Mouse (Mus musculus) ES-Bruce4 (cell line): ENCODE data around the gene Polr3b. TPM values are rescaled to one million over a fixed set of nuclear protein-coding genes. Genes with fewer than 3 reads are reported as not detected.

Experiments
- H3K27ac ChIP-seq: 2 replicates; pipeline ENCODE4 v1.5.1; 2012; ENCODE audit warnings: low read length, inconsistent platforms; ENCODE audit not compliant: insufficient read depth
- H3K27me3 ChIP-seq: 2 replicates; pipeline ENCODE4 v1.6.1; 2012; ENCODE audit warnings: mild to moderate bottlenecking, low read length, inconsistent platforms; ENCODE audit not compliant: control insufficient read depth, poor library complexity, insufficient read depth, severe bottlenecking
- H3K36me3 ChIP-seq: 2 replicates; pipeline ENCODE4 v1.6.1; 2012; ENCODE audit warnings: inconsistent platforms, mild to moderate bottlenecking, low read length, moderate library complexity; ENCODE audit not compliant: control insufficient read depth, poor library complexity, insufficient read depth, severe bottlenecking
- H3K4me1 ChIP-seq: one replicate; pipeline ENCODE4 v1.8.1; 2011; ENCODE audit warnings: low read length; ENCODE audit not compliant: control insufficient read depth, insufficient read depth
- H3K4me3 ChIP-seq: 2 replicates; pipeline ENCODE4 v1.5.1; 2011; ENCODE audit warnings: low read depth, mild to moderate bottlenecking, low read length
- H3K9ac ChIP-seq: 2 replicates; pipeline ENCODE4 v1.6.1; 2012; ENCODE audit warnings: low read depth, mild to moderate bottlenecking, inconsistent platforms; ENCODE audit not compliant: poor library complexity, severe bottlenecking
- H3K9me3 ChIP-seq: replicated peaks from 2 replicates; pipeline ENCODE4 v1.6.1; 2012; ENCODE audit warnings: mild to moderate bottlenecking, low read length, inconsistent platforms; ENCODE audit not compliant: control insufficient read depth, poor library complexity, insufficient read depth, severe bottlenecking
- CTCF ChIP-seq: IDR thresholded peaks from one replicate; pipeline ENCODE4 v1.8.1; 2011; ENCODE audit warnings: low read depth, low read length
- EP300 ChIP-seq: IDR thresholded peaks from 2 replicates; pipeline ENCODE4 v1.6.1; 2011; ENCODE audit warnings: low read depth, low read length; ENCODE audit not compliant: insufficient read depth
- POLR2A ChIP-seq: IDR thresholded peaks from one replicate; pipeline ENCODE4 v1.8.1; 2011; ENCODE audit warnings: low read length; ENCODE audit not compliant: insufficient read depth
- polyA plus RNA-seq: library from polyadenylated mRNA; stranded (reverse); fragments of >200 nt; gene quantifications from 2 replicates; pipeline ENCODE4 v1.2.4, GENCODE M21; 2011; ENCODE audit warnings: low read depth; ENCODE audit not compliant: missing spikeins, insufficient read depth, insufficient read length

Gene Polr3b
- polyA plus RNA-seq, 1 experiment: 45.8 TPM

DNA sequence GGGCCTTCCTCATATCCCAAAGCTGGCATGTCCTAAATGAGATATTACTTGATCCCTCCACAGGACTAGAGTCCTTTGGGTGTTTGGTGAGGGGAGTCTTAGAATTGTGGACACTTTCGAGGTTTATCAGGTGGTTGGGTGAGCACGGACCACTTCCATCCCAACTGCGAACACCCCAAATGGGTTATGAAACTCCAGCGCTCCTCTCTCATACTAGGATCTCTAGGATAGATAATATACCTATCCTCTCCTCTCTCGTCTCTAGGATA is 136.0 kb downstream of the Polr3b start:
- H3K4me3 ChIP-seq: no peak overlapping the region
- no peak overlapping the region for H3K27ac ChIP-seq
- TF ChIP-seq POLR2A: no peak
- no peak for TF ChIP-seq EP300
- no peak for TF ChIP-seq CTCF

DNA sequence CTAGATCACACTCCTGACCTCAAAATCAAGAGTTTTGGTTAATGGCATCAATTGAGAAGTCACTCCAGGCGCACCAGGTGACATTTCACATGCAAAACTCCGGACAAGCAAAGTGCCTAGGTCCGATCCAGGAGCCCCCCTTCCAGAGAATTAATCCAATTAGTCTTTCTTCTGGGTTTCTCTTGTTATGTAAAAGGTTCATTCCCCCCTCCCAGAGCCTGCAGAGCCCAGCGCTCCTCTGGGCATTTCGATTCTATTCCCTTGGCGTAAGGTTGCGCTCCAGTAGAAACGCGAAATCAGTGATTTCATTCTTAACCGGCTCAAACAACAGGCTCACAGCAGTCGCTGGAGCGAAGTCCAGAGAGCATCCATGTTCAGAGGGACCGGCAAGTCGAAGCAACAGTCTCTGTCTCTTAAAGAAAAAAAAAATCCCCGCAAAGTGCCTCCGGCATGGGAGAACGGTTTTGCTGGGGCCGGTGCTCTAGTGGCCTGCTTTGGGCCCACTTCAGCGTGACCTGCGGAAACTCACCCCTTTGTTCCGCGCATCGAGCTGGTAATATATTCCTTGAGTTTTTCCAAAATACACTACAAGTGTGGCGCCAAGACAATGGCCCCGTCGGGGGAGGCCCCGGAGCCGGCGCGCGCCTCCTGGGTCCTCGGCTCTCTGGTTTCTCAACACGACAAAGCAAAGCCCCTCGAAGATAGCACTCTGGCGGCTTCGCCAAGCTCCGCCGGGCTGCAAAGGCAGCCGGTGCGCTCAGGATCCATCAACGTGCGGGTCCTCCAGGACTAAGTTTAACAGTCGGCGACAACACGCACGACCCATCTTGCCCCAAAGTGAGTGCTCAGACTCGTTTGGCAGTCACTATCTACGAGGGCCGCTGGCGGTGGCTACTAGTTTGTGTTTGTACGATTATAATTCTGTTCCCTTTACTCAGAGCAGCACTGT is 136.7 kb downstream of the Polr3b start:
- Histone ChIP-seq H3K9me3 (no peaks in the 10 kb centered on the region), H3K4me1 (no peaks in the 10 kb centered on the region), H3K4me3 (peak overlapping the region; percentile 12), H3K27me3 (peaks cover 38% of the 10 kb centered on the region), H3K27ac (no peak overlapping the region), H3K36me3 (no peaks in the 10 kb centered on the region), H3K9ac (0 out of 2 replicates have a peak overlapping the region, but pooled peaks have one; percentile 28)
- TF ChIP-seq EP300 (no peak), POLR2A (no peak), CTCF (no peak)

More for the DNA sequence above, 136.0 kb downstream of the Polr3b start:
- H3K9ac ChIP-seq: no peak overlapping the region
- no peaks in the 10 kb centered on the region for H3K4me1 ChIP-seq
- no peaks in the 10 kb centered on the region for H3K9me3 ChIP-seq
- H3K36me3 ChIP-seq: no peaks in the 10 kb centered on the region
- peaks cover 38% of the 10 kb centered on the region for H3K27me3 ChIP-seq

DNA sequence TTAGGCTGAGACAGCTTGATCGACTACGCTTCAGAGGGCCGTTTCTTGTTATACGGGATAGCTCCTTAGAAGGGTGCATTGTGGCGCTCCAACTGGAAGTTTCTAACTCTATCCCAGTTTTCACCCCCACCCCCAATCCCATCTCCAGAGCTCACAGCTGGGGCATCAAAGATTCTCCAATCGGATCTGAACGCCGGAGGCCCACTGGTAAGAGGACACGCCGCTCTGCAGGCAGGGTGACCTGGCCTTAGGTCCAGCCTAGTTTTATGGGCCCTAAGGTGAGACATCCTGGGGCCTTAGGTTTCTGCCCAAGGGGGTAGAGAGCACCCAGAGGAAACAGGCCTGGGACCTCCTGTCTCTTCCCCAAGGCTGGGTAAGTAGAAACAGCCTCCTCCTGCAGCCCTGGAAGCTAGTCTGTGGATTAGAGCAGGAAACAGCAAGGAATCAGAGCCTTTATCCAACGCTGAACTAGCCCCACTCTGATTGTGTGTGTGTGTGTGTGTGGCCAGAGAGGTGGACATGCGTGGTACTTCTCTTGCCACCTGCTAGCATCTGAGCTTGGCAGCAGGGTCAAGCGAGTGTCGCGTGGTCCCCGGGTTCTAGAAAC is 137.5 kb downstream of the Polr3b start:
- no peak for TF ChIP-seq POLR2A
- no peak for TF ChIP-seq EP300
- TF ChIP-seq CTCF: no peak
- Histone ChIP-seq H3K27me3 (peaks cover 37% of the 10 kb centered on the region), H3K9ac (no peak overlapping the region), H3K4me1 (no peaks in the 10 kb centered on the region), H3K4me3 (peak overlapping the region; percentile 4), H3K27ac (no peak overlapping the region), H3K36me3 (no peaks in the 10 kb centered on the region), H3K9me3 (no peaks in the 10 kb centered on the region)

DNA sequence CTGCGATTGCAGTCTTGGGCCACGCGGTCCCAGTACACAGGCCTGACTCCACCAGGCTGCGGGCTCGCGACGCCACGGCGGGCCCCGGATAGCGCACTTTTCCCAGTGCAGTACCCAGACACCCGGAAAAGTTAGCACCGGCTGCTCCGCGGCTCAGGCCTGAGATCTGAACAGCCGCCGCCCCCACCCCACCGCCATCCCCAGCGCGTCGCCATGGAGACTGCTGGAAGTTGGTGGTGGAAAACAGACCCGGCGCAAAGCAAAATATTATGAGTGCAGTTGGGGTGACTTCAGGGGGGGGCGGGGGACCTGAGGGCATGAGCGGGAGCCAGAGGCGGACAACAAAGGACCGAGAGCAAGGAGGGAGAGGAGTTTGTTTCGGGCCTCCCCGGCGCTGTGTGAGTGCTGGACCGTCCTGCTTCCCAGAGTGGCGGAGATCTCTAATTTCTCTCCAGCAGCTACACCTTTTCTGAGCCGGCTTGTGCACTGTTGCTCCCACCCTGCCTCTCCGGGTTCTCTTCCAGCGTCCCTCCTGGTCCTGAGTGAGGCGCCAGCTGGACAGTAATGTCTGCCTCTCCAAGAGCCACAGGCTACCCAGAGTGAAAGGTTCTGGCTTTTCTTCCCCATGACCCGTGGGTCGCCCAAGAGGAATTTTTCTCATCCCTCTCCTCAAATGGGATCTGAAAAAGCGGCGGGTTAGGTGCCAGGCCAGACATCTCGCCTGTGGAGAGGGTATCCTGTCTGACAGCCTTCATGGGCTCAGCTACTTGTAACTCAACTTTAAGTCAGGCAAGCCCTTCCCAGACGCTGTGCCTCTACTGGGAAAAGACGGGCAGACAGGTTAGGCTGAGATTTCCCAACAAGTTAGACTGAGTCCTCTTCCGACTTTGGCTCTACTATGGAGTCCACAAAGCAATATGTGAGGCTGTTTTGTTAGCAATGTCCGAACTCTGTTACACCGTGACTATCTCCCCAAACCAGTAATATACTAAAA is 138.3 kb downstream of the Polr3b start:
- H3K27me3 ChIP-seq: peaks cover 36% of the 10 kb centered on the region
- H3K9me3 ChIP-seq: no peaks in the 10 kb centered on the region
- no peaks in the 10 kb centered on the region for H3K36me3 ChIP-seq
- TF ChIP-seq CTCF: no peak
- no peak overlapping the region for H3K9ac ChIP-seq
- H3K27ac ChIP-seq: no peak overlapping the region
- peak overlapping the region; percentile 21 for H3K4me3 ChIP-seq
- no peaks in the 10 kb centered on the region for H3K4me1 ChIP-seq

DNA sequence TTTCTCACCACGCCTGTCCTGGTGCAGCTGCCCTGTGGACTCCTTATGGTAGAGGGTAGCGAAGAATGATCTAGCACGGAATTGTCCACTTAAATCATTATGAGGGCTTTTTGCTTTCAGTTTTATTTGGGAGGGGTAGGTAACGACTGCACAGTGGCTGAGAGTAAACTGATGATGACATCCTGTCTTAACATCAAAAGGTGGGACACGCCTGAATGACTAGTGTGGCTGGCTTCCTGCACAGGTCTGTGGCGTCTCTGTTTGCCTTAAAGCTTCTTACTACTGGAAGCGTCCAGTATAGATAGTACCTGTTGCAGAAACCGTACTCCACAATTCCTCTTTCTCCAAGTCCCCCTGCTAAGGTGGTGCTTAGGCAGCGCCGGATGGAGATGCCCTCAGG is 146.7 kb downstream of the Polr3b start:
- Histone ChIP-seq H3K9me3 (no peaks in the 10 kb centered on the region; the same call in 1 of the 2 replicates), H3K4me3 (no peak overlapping the region), H3K9ac (no peak overlapping the region), H3K4me1 (no peaks in the 10 kb centered on the region), H3K36me3 (no peaks in the 10 kb centered on the region), H3K27me3 (peaks cover 2% of the 10 kb centered on the region; the same call in 1 of the 2 replicates), H3K27ac (no peak overlapping the region)
- no peak for TF ChIP-seq CTCF
- no peak for TF ChIP-seq EP300
- TF ChIP-seq POLR2A: no peak
